Mouse (Mus musculus) spleen, adult 2 months (tissue): ENCODE results near the gene Extl1.

Experiments used
- CTCF ChIP-seq: fragments of 200-500 bp; IDR thresholded peaks from 2 replicates; pipeline ENCODE4 v1.5.1; 2011; ENCODE audit warnings: mild to moderate bottlenecking, inconsistent platforms; ENCODE audit not compliant: insufficient read depth, insufficient read length, insufficient replicate concordance; ENCODE audit errors: extremely low read depth
- POLR2A ChIP-seq: fragments of 200-500 bp; IDR thresholded peaks from 2 replicates; pipeline ENCODE4 v1.6.1; 2011; ENCODE audit warnings: low read depth, low read length, inconsistent platforms

- TF ChIP-seq POLR2A (no peak), CTCF (no peak)
These were observed 64.6 kb downstream of the Extl1 start for GRCm38 (mm10) chr4:134319074-134319473.
